Mouse (Mus musculus) fat pad, adult 2 months (tissue): ENCODE measurements at regions not wholly inside any gene's neighbourhood (a gene's known extent, or its start where the extent isn't known, plus 50 kb on each side); places are given as distances from the start of the nearest gene placed in this dataset.
"Not testable (repeated sequence)": the region's sequence is repeated elsewhere in the genome, so short reads cannot be mapped to it uniquely, and the experiment has no call there.

ENCODE experiments used
- DNase-seq: peaks from one replicate; pipeline ENCODE4 v3.0.0-alpha.2; 2011; ENCODE audit warnings: low read depth, low spot score; ENCODE audit errors: extremely low read depth

DNA sequence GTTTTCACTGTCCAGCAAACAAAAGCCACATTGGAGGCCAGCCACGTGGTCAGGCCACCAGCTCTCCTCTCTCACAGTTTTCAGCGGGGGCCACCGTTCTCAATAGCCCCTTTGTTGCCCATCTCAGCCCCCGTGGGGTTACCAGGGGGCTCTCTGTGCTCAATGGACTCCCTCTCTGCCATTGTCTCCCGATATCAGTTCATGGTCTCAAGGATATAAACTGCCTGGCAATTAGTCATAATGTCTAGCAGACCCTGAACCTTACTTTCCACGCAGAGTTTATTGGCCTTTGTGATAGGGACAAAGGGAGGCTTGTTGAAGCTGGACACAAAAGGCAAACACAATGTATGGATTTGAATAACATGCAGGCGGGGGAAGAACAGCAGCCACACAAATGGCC, 345.9 kb upstream of the Maf start:
- DNase-seq, result no peak

DNA sequence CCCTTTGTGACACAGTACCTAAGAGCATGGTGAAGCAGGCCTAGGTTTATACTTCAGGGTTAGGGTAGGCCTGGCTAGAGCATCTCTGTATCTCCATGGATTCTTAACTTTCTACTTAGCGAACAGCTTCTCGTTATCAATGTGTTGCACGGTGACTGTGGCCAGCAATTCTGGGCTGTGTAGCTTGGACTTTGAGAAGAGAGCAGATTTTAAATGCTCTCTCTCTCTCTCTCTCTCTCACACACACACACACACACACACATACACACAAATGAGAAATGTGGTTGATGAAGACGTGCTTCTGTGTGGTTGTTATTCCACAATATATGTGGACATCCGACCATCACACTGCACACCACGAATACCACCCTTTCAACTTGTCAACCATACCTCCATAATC, 345.4 kb upstream of the Maf start:
- DNase-seq, result no peak

DNA sequence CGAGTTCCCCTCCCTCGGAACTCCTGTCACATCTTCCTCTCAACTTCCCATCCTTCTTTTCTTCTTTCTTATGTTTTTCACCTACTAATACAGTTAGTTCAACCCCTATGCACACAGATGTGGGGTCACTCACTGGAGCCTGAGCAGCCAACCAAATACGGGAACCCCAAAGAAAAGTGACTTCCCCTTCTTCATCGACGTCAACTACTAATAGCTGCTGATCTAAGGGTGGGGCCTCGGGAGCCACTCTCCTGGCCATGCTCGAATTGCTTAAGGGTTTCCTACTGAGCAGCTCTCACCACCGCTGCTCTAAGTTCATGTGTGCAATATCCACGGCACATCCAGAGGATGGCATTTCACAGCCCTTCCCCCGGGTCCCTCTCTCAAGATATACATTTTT, 340.9 kb upstream of the Maf start:
- DNase-seq, result no peak

DNA sequence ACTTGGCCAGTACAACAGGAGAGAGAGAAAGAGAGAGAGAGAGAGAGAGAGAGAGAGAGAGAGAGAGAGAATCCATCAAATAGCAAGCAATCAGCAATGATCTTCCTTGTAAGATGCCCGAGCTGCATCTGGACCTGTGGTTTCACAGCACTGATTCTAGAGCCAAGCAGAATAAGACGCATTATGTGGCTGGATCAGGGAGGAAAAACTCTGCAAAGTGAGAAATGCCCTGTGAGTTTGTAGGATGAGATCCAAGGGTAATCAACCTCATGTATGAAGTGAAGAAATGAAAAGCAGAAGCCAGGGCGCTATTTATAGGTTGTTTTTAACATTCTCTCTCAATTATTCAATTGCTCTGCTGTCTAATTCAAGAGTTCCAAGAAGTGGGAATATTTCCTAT, 339.3 kb upstream of the Maf start:
- no peak for DNase-seq

DNA sequence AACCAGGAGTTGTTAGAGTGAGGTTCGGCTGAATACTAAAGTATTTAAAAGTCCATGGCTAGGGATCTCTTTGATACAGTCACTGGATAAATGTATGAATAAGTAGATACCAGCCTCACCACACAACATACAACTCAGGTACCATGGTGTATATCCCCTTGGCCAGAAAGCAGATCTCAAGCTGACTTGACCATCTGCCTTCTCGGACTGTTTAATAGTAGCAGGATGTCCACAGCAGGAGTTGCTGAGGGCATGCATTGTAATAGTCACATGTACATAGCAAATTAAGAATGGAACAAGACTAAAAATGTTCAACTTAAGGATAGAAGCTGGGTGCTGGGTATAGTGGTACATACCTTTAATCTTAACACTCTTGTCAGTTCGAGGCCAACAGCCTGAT, 337.9 kb upstream of the Maf start:
- DNase-seq, result no peak

DNA sequence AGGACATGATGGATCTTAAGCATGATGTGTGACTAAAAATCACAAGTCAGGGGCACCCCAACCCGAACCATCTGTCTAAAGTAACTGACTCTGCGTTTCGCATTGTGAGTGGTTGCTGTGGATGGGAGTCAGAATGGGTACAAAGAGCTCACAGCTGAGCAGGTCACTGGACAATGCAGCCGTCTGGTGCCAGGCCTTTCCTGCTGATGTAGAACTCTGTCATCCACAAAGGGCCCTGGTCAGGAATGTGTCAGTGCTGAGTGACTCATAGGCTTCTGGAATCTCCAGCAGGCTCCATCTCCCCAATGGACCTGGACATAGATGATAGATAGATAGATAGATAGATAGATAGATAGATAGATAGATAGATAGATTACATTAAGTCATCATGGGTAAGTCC, 335.8 kb upstream of the Maf start:
- no peak for DNase-seq

DNA sequence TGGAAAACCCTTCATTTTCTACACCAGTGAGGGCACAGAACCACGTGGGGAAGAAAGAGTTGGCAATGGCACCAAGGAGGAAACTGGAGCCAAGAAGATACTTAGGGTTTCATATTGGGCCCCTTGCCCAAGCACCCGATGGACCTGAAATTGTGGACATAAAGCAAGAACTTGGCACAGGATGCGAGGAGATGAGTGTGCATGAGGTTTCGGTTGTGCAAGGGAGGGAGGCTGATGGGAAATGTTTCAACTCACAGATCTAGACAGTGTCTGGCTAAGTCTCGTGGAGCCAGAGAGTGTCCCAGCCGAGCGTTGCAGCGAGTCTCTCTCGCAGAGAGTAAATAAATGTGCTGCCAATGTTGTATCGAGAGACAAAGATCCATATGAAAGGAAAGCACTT, 323.4 kb upstream of the Maf start:
- peak; percentile 94 for DNase-seq

DNA sequence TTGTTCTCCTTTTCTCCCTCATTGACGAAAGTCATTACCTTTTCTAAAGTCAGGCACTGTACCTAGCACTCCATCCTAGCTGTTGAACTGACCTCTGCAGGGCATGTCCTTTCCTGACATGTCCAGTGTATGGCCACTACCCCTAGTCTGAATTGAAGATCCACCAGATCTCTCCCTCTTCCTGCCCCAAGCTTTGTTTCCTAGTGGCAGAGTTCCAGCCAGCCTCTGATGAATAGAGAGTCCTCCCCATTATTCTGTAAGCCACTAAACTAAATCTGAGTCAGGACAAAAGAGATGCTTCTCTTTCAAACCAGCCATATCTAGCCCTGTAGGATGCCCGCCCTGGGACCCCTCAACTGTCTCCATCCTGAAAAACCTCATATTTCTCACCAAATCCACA, 317.7 kb upstream of the Maf start:
- DNase-seq, result no peak

DNA sequence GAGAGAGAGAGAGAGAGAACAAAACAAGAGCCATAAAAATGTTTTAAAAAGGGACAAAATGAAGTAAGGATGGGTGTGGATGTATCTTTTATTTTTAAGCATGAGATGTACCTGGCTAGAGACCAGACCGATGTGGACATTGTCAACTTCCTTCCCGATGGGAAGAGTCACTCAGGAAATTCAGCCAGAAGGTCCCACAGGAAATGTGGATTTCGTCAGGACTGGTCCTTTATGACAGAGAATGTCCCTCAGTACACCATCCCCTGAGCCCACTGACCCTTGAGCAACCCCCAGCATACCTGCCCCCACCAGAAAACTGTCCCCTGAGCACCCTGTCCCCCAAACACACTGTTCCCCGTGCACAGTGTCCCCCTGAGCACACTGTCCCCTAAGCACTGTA, 317.2 kb upstream of the Maf start:
- no peak for DNase-seq

DNA sequence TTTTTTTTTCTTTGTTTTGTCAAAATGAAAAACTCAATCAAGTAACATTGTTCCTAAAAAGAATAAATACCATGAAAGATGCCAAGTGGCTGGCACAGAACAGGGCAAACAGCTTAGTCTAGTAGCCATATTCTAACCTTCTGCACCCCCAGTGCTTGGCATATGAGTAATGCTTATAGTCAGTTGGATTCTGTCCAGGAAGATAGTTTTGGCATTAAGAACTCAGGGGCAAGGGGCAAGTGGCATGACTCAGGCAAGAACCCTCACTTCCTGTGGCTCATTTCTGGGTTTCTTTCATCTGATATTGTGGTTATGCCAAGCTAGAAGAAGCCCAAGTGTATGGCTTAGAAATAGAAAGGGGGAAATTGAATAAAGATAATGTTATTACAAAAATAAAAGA, 314.1 kb upstream of the Maf start:
- no peak for DNase-seq

DNA sequence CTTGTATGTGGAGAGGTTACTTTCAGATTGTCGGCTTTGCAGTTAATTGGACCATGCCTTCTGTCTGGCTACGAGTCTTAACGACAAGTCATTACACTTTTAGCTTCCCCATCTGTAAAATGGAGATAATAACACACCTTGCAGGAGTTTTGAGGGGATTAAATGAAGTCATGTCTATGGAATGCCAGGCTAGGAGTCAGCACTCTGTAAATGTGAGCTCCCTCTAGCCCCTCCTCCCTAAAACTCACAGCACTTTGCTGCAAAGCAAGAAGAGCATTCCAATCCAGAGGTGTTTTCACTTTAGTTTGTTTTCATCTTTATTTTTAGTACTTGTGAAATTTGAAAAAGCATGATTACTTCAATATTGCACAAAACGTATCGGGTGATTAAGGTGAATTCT, 287.7 kb upstream of the Maf start:
- no peak for DNase-seq

DNA sequence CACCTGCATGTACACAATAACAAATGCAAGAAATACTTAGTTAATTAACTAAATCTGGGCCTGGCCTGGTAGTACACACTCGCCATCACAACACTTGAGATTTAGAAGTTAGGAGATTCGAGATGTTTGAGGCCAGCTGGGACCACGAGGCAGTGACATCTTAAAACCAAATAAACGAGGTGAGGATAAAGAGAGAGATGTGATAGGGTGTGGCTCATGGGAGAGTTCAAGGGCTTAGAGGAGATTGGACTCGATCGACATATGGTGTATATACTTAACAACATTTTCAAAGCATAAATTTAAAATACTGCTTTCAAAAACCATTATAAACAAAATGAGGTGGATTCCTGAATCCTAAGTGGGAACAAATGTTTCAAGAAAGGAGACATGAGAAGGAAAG, 284.4 kb upstream of the Maf start:
- DNase-seq, result no peak

DNA sequence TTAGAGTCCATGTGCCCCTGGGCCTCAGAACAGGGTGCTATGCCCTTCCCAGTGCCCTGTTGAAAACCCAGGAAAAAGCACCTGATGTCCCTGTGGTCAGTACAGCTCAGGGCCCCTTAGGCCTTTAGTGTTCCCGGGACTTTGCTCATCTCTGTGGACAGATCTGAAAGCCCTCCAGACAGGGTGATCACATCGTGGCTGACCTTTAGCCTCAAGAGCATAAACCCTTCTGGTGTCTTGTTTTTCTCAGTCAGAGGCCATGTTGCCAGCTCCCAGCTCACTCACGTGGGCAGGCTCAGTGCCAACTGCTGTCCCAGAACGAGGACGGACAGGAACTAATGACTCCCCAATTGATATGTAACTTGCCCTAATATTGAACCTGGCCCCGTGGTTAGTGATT, 275.8 kb upstream of the Maf start:
- DNase-seq, result no peak

DNA sequence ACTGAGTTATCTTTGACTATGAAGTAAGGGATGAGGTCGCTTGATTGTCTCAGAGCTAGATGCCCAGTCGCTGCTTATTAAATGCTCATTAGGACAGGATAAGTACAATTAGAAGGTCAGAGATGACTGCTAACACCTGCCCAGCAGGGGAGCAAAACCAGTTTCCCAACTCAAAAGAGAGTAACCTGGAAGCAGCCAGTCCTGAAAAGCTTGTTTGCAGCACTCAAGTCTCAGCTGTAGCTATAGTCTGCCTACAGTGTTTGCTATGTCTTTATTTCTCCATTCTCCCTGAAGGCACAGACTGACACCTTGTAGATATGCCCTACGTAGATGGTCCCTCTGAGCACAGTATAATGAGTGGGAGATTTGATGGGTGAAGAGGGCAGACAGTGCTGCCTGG, 274.7 kb upstream of the Maf start:
- DNase-seq, result peak; percentile 37

DNA sequence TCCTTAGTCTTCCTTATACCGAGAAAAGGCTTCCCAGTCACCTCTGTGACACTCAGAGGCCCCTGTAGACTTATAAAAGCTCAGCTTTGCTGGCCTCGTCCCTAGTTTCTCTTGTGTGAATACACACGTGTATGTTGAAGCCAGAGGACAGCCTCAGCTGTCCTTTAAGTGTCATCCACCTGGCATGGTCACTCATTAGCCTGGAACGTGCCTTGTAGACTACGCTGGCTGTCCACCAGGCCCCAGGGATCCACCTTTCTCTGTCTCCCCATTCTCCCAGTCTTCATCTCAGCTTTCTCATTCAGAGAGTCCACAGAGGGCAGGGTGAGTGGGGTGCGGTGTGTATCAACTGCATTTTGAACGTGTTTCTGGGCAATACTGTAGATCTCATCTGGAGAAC, 273.8 kb upstream of the Maf start:
- DNase-seq, result no peak

DNA sequence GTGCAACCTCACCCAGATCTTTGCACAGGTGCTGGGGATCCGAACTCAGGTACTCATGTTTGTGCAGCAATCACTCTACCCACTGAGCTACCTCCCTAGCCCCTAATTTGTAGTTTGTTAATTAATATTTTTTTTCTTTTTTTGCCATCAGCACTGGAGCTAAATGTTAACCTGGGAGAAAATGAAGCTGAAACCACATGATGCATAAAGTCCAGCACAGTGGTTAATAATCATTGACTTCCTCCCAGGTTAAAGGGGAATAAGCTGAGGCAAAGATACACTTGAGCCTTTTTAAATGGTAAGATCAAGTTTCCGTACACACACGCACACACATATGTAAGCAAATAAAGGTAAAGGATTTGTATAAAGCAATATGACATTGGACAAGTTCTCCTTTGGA, 273.0 kb upstream of the Maf start:
- DNase-seq, result no peak

DNA sequence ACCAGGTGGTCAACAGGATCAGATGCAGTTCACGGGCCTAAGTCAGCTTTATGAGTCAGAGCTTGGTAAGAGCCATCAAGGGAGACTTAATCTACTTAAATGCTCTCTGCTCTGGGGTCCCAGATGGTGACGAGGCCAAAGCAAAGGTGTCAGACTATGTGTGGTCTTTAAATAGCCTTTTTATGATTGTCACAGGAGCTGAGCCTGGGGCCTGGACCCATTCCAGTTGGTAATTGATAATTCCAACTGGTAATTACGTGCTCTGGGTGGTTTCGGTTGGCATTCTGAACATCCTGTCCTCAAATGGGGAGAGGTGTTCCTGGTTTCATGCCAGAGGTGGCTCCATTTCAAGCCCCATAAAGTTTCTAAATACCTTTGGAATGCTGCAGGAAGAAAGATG, 269.6 kb upstream of the Maf start:
- DNase-seq, result peak; percentile 68

DNA sequence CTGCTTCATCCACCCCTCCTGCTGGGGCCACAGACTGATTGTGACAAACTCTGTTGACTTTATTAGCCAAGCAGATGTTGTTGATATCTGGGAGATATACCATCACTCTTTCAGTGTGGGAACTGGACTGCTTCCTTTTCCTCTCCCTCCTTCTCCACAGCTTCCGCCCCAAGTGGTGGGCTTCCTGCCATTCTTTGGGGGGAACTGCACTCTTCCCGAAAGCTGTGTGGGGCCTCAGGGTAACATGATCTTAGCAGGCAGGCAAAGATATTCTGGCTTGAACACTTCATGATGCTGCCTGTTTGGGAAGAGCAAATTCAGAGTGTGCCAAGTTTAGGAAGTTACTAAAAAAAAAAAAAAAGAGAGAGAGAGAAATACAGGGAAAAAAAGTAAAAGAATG, 267.1 kb upstream of the Maf start:
- no peak for DNase-seq

DNA sequence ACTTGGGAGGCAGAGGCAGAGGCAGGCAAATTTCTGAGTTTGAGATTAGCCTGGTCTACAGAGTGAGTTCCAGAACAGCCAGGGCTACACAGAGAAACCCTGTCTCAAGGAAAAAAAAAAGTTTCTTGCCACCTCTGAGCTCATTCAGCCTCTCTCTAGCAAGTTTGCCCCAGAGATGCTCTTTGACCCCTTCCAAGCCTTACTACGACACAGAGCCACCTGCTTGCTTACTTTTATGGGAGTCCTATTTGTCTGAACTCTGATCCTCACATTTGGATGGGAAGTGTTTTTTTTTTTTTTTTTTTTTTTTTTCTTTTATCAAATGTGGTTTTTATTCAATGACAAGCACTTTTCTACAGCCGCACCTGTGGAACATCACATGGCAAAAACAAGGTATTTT, 263.8 kb upstream of the Maf start:
- not testable (repeated sequence) for DNase-seq

DNA sequence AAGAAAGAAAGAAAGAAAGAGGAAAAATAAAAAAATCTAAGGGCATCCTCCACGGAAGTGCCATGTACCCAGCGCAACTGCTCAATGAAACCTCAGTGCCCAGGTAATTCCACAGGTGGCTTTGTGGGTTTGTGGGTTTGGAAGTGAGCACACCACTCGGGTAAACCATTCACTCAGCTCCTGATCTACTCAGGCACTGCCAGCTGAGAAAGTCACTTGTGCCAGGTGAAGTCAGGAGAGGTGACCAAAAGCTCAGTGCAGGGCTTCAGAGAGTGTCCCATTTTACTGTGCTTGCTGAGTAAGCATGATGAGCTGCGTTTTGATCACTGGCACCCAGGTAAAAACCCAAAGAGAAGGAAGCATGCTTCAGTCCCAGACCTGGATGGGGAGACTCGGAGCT, 260.5 kb upstream of the Maf start:
- DNase-seq, result no peak

DNA sequence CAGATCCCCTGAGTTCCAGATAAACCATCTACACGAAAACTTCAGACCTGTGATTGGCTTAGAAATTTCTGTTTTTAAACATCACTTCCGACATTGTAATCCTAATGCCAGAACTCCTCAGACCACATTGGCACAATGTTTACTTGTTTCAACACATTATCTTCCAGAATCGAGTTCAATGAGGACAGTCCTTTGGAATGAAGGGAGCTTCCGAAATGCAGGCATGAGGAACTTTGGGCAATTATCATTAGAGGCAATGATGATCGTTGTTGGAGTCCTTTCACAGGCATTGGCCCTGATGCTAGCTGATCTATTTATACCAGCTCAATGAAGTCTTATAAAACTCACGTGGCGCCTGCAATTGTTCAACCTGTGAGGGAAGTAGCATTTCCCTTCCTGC, 258.4 kb upstream of the Maf start:
- DNase-seq, result no peak

DNA sequence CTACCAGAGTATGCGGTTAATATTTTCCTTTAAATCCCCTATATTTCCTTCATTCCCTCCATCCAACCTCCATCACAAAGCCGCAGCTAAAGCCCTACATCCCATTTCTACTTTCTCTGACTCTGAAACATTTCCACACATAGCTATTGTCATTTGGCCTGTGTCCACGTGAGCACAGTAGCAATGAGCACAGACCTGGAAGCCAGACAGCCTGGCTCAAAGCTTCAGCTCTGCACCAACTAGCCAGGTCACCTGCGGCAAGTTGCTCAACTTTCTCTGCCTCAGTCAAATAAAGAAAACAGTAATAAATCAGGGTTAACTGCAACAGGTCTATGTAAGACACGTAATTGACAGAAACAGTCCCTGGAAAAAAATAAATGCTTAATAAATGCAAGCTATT, 247.8 kb upstream of the Maf start:
- peak; percentile 95 for DNase-seq

DNA sequence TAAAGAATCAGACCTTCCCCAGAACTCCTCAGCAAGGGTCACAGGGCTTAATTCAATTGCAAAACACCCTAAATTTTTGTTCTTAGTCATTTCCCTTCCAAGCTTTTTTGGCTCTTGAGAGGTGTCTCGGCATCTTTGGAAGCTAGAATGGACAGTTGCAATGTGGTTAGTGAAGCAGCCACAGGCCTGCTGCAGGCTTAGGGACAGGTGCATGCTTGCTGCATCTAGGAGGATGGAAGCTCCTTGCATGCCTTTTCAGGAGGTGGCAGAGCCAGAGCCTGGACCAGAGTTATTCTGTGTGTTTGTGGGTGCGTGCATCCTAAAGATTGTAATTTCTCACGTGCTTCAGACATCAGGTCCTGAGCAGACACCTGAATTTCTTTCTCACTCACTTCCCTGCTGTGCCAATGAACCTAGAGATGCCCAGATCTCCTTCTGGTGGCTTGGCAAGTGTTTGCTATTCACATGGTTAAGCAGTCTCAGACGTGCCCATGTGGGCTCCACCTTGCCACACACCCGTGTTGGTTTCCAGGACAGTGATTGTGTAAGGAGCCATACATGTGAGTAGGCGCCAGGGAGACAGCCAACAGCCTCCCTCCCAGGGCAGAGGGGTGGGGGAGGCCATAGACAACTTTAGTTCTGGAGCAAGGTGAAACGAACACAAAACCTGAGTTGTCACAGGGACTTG, 246.3 kb upstream of the Maf start:
- peak; percentile 74 for DNase-seq

DNA sequence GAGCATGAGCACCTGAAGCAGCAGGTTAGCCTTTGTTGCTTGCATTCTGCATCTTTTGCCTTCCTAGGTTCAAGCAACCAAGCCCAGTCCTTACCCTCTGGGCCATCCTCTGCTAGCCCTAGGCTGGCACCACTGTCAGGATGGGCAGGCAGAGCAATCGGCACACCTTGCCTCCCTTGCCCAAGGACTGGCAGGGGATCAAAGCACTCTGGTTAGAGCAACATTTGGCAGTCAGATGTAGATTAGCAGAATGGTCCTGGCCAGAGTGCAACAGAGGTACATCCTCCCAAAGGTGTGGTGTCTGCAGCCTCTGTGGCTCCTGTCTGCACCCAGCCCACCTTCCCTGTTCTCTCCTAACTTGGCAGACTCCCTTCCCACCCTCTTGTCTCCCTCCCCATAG, 244.9 kb upstream of the Maf start:
- peak; percentile 50 for DNase-seq
